Mouse (Mus musculus) liver, adult 2 months (tissue): ENCODE results near the gene Dync1i1.

Experiments used
- CTCF ChIP-seq: fragments of 200-500 bp; IDR thresholded peaks from 2 replicates; pipeline ENCODE4 v1.5.1; 2011; ENCODE audit warnings: low read depth, low read length, control low read depth
- POLR2A ChIP-seq: fragments of 200-500 bp; IDR thresholded peaks from 2 replicates; pipeline ENCODE4 v1.6.1; 2011; ENCODE audit warnings: low read length, control low read depth; ENCODE audit not compliant: insufficient read depth; ENCODE audit errors: extremely low read depth

DNA sequence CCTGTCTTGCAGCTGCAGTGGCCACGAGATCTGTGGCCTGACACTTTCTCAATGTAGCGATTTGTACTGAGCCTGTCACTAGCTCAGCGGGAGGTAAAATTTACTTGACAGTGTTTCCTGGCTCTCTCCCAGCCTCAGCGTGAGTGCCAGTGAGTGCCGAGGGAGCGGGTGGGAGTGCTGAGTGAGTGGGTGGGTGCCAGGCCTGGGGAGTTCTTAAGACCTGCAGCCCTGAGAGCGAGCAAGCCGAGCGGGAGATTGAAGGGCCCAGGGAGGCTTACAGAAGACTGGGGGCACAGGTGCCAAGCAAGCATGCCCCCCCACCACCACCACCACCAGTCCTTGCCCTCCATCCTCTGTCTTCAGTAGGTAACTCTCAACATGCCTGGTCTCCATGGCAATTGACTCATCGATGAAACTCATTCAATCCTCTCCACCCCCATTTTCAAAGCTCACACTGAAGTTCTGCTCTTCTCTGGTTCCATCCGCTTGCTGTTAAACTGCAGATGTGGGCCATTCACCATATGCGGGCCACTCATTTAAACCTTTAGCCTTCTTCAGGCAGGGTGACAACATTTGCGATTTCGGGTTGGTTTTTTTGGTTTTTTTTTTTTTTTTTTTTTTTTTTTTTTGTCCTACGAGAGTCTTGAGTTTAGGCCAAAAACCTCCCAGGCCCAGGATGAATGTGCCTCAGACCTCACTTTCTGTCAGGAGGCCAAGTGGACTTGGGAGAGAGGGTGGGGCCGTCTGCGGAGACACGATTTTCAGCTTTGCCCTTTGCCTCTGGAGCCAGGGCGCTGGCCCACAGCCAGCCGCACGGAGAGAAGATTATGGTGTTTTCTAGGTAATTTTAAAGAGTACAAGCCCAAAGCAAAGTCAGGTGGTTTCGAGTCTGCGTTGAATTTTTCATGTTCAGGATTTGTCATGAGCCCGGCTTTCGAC, 266.6 kb downstream of the Dync1i1 start:
- TF ChIP-seq CTCF (no peak), POLR2A (no peak)
